Mouse (Mus musculus): ENCODE measurements around the gene Ankrd26.

- TF ChIP-seq GATA1 (IDR thresholded peaks at IDR 0.05; ENCODE audit: low read length): no peak
- TF ChIP-seq TAL1 (IDR thresholded peaks at IDR 0.05; ENCODE audit: low read length): no peak
These were observed 79.9 kb downstream of the Ankrd26 start for GRCm38 (mm10) chr6:118482125-118482524.
